Mouse (Mus musculus) liver, embryonic 14.5 days (tissue): ENCODE measurements at regions not wholly inside any gene's neighbourhood (a gene's known extent, or its start where the extent isn't known, plus 50 kb on each side); places are given as distances from the start of the nearest gene placed in this dataset.

Source experiments
- CTCF ChIP-seq: IDR thresholded peaks from 2 replicates; pipeline ENCODE4 v1.5.1; 2016; ENCODE audit warnings: antibody characterized with exemption, low read depth, control low read depth
- EP300 ChIP-seq: IDR thresholded peaks from 2 replicates; pipeline ENCODE4 v1.6.1; 2016; ENCODE audit warnings: antibody characterized with exemption, low read depth

DNA sequence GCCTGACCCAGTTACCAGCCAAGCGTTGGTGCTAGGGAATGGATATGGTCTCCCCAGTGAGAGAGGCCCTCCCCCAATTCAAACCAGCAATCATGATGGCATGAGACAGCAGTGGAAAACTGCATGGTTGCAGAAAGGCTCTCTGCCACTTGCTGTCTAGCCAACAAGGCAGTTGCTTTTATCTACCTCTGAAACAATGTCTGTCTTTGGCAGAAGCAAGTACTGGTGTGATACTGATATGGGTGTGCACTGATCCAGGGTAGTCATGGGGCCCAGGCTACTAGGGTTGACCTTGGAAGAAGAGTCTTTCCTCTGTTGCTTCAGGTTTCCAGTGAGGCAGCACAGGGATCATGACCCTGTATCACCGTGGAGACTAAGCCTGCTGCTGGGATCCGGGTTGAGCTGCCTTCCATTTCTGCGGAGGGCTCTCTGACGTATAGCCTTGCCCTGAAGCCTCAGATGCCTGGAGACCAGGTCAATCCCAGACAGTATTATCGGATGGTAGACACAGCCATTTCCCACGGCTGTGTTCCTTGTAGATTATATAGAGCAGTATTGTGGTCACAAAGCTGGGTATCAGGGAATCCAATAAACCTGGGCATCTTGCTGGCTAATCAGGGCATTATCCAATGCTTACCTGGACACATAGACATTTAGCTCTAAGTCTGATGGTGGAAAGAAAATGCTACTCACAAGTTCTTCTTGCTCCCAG, 101.5 kb upstream of the Klf13 start:
- TF ChIP-seq CTCF (no peak), EP300 (peak; percentile 95)
